Mouse (Mus musculus): Measurements from ENCODE around the gene Mrpl44.

Mrpl44 gene

DNA sequence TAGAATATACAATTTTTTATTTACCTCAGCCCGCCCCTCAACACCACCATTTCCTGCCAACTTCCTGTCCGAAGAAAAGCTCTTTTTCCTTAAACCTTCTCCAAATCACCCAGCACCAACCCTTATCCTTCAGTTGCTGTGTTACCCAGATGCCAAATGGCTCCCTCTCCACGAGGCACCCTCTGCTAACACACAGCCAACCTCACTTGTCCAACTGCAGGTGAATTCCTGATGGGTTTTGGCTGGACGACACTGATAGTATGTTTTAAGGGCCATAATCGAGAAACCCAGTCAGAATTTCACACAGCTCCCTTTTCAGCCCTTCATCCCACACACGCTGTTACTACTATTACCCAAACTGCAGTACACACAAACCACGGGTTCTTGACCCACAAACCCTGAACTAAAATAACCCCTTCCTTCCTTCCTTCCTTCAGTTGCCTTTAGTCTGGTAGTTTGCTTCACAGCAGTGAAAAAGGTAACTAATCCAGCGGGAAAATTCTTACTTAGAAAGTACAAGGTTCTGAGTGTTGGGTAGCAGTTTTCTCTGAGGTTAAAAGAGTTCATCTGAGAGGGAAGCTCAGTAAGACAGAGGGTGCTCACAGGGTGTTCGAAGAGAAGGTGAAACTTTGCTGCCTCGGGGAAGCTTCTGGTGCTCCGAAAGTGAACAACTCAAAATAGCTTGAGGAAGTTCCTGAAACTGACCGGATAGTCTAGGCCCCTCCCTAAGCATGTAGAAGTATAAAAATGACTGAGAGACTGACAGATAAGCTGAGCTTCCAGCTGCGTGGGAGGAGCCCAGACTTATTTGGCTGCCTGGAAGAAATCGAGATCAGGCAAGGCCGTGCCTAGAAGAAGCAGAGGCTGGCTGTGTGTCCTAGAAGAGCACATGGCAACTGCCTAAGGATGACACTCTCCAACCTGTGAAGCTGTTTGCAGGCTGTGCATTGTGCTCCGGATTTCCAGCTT is 13.3 kb upstream of the Mrpl44 start:
- no peak for DNase-seq (ENCODE audit: low spot score in 2 of 2)

GRCm38 (mm10) chr1:79764031-79764430 is 11.8 kb upstream of the Mrpl44 start:
- no peak for DNase-seq (ENCODE audit: low spot score in 2 of 2)

DNA sequence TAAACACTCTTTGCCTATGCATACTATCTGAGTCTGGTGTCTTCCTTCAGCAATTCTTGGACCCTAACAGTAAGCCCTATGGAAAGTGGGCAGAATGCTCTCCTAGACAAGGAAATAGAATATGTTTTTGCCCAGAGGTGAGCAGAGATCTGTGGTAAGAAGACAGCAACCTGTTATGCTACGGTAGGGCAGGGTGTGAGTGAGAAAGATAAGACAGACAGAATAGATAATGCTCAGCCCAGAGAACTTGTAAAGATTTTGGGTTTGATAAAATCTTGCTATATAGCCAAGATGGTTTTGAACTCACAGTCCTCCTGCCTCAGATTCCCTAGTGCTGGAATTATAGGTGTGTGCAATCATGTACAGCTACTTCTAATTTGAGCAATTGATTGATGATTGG is 11.3 kb upstream of the Mrpl44 start:
- DNase-seq (ENCODE audit: low spot score in 2 of 2), result no peak

GRCm38 (mm10) chr1:79768231-79768630 is 7.6 kb upstream of the Mrpl44 start:
- no peak for DNase-seq (ENCODE audit: low spot score in 2 of 2)

DNA sequence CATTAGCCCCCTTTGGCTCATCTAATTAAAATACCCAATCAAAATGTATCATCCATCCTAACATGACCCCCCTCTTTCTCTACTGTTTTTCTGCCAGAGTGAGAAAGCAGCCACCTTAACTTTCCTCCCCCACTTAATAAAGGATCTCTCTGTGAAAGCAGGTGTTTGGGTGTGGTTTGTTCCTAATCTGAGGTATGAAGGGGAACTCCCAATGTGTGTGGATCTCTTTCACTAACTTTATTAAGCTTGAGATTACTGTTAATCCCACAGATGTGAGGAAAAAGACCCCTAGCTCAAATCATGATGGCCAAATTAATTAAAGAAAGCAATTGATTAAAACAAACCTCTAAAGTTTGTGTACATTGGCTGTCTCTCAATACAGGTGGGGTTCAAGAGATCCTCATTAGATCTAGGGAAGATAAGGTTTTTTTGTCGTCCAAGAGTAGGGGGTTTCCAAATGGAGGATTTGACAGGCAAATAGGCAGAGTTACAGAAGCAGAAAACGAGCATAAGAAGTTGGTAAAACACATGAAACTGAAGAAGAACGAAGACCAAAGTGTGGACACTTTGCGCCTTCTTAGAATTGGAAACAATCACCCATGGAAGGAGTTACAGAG is 1.5 kb upstream of the Mrpl44 start:
- no peak for DNase-seq (ENCODE audit: low spot score in 2 of 2)

- no peak for DNase-seq (ENCODE audit: low spot score in 2 of 2)
Measured at GRCm38 (mm10) chr1:79778011-79778410, 2.2 kb downstream of the Mrpl44 start.

GRCm38 (mm10) chr1:79782433-79782832 is 6.6 kb downstream of the Mrpl44 start:
- DNase-seq (ENCODE audit: low spot score in 2 of 2), result no peak

- no peak for DNase-seq (ENCODE audit: low spot score in 2 of 2)
Measured at GRCm38 (mm10) chr1:79786267-79786927, 10.6 kb downstream of the Mrpl44 start.

DNA sequence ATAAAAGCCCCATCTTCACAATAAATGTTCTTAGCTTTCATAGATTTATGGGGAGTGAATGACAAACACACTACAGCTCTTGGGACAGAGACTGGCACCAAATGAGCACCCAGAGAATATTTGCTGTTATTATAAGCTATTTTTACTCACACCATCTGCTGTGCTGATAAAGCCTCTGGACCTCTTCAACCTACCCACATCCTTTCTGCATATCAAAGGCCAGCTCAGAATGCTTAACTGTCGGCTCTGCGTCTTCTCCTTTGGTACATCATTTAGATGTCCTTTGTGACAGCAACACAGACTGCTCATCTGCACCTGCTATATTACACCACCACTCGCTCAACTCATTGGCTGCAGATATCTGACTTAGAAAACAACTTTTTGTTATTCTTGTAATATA is 21.3 kb downstream of the Mrpl44 start:
- no peak for DNase-seq (ENCODE audit: low spot score in 2 of 2)

GRCm38 (mm10) chr1:79802858-79803427 is 27.1 kb downstream of the Mrpl44 start:
- no peak for DNase-seq (ENCODE audit: low spot score in 2 of 2)

DNA sequence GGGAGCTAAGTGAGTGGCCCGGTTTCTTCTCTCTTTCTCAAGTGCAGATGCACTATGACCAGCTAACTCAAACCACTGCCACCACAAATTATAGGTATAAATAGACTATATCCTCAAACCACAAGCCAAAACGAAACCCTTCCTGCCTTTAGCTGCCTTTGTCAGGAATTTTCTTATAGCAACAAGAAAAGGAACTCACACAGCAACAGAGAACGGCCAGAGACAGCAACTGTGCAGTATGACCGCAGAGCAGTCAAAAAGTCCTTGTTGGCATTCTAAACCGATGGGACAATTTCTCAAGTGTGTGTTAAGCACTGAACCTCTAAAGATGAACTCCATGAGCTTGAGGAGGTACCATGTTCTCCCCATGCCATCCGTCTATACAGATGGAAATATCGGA is 27.8 kb downstream of the Mrpl44 start:
- no peak for DNase-seq (ENCODE audit: low spot score in 2 of 2)

DNA sequence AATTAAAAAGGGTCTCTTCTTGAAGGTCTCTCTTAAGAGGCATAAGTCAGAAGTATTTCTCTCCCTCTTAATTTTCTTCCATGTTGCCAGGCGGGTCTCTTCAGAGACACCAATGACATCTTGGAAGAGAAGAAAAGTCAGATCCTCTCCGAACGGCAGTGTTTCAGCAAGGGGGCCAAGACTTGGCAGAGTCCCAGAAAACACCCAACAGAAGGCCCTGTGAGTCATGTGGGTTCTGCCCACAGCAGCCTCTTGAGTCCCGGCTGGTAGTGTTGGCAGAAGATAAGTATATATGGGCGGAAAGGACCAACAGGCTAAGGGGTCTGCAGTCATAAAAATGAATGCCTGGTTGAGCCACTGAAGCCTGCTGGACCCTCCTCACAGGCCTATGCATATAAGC is 31.0 kb downstream of the Mrpl44 start:
- DNase-seq (ENCODE audit: low spot score in 2 of 2), result no peak

- DNase-seq (ENCODE audit: low spot score in 2 of 2), result no peak
Measured at GRCm38 (mm10) chr1:79809447-79809846, 33.6 kb downstream of the Mrpl44 start.

DNA sequence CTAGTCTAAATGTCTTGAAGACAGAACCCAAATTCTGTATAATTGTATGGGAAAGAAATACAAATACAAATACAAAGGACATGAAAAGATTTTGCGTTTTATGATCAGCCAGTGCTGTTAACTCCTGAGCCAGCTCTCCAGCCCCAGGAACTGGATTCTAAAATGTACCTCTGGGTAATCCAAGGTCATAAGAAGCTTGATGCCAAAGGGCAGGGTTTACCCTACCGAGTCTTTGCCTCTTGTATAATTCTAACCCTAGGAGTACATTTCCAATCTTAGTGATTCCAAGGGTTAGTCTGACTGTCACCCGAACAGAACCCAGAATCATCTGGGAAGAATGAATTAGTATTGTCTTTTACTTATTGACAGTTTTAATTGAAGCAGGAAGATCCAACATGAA is 39.6 kb downstream of the Mrpl44 start:
- no peak for DNase-seq (ENCODE audit: low spot score in 2 of 2)

DNA sequence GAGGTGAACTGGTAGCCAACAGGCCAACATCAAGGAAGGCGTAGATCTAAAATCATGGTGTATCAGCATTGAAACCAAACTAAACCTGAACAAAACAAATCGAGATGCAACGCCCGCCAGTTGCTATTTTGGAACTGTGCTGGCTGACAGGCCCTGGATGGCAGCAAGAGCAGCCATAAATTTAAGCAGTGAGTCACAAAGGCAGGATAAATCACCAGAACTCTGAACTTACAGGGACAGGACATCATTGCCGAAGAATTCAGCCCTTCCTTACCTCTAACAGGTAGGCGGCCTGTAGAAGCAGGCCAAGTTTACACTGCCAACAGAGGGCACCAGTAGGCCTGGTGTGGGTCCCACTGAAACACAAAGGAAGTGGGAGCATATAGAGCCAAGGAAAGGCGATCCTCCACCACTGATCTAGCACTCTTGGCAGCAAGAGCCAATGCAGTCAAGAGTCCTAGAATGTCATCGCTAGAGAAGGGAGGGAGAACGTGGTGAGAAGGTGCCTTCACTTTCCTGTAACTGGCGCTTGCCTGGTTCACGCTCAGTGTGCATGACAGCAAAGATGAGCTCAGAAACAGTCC is 43.6 kb downstream of the Mrpl44 start:
- DNase-seq (ENCODE audit: low spot score in 2 of 2), result no peak

DNA sequence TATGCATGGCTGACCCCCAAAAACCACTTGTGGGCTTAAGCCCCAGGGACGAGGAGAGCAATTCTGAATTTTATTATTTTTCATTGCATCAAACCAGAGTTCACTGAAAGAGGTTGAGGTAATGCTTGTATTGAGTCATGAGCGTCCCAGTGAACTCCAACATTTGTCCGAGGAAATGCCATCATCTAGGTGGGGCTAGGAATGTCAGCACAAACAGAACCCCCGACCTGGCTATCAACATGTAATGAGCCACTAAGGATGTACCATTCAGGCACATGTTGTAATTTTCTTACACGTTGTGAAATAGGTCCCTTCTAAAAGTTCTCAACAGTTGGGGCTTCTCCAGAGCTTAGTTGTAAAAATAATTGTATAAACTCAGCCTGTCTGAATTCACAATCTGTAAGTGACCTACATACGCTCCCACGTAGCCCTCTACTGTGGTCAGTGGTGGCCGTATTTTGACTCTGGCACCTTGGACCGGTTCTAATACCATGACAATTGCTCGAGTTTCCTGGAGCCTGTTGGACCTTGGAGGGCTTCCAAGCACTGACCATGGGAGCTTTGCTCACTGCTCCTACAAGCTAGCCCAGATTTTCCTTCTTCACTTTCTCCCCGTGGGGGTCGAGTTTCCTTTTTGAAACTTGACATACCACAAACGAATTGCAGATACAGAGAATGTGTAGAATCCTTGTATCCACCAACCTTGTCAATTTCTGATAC is 47.1 kb downstream of the Mrpl44 start:
- DNase-seq (ENCODE audit: low spot score in 2 of 2), result peak in 1 of 2 experiments; percentile 21

- no peak for DNase-seq (ENCODE audit: low spot score in 2 of 2)
Measured at GRCm38 (mm10) chr1:79823951-79824633, 48.3 kb downstream of the Mrpl44 start.
